13 mouse cellular contexts compared by ENCODE assay signal in genomic region chrX:139775084-139775612, GRCm38 (mm10). TPM values are rescaled to one million over a fixed set of nuclear protein-coding genes. Genes with fewer than 3 reads are reported as not detected.
A peak's percentile ranks its signal among the peaks of the same experiment; 100 is the strongest.
DNase-seq lines count a peak whose midpoint lies in the region; ATAC-seq and TF ChIP-seq lines count a peak whose summit lies in the region.
"Had no signal": no experiment of that assay in that cellular context is flagged by ENCODE, and none has a peak within 500 bp of the region (broad histone marks: within the 10 kb centered on the region; RNA-seq: fewer than 3 reads in every experiment).

No protein-coding gene starts in this region.

- no peaks in the 10 kb centered on the region for H3K27me3 ChIP-seq in G1E (ENCODE audit: insufficient read depth, low read length)

- TF ChIP-seq CTCF in G1E (IDR thresholded peaks at IDR 0.05; ENCODE audit: low read depth, low read length) = no peak

- ATAC-seq in G1E (ENCODE audit: extremely low read depth, insufficient number of reproducible peaks, low FRiP score, poor library complexity, severe bottlenecking) = no peak
- ATAC-seq in granulocyte monocyte progenitor cell, adult 5-6 weeks (replicated peaks; ENCODE audit: poor library complexity, severe bottlenecking) = peak; percentile 20

- peak overlapping the region; percentile 21; the same call in 1 of the 2 replicates for H3K4me3 ChIP-seq in G1E (ENCODE audit: low read depth, low read length)
- H3K4me3 ChIP-seq: erythroblast, embryonic 14.5 days had no signal

- no peaks in the 10 kb centered on the region for H3K36me3 ChIP-seq in G1E (replicated peaks)

- DNase-seq in kidney, postnatal 10 days = peak; percentile 19
- DNase-seq in kidney, adult 11 months = no peak
- DNase-seq in 3134 (ENCODE audit: extremely low read depth, insufficient read length, low spot score) = peak; percentile 69
- DNase-seq in G1E (ENCODE audit: low spot score) = no peak
- no peak for DNase-seq in left cerebral cortex, adult 8-10 months (ENCODE audit: low spot score in 2 of 2)
- no peak for DNase-seq in gastrocnemius, adult 18-20 months (ENCODE audit: low spot score)
- DNase-seq: cerebellum, postnatal 36 days had no signal

- no peaks in the 10 kb centered on the region for H3K9me3 ChIP-seq in G1E (replicated peaks)

- peaks cover 49% of the 10 kb centered on the region for H3K4me1 ChIP-seq in G1E (ENCODE audit: insufficient read depth, low read depth, low read length)

RNA-seq across cellular contexts. Expression of gene Ripply1, which starts 7.0 kb away (rescaled TPM):
- not detected in 2 replicates for total RNA-seq in G1E (2014; fragmentation: Nextera tagmentation)
- total RNA-seq in G1E (2017) = not detected in 2 replicates
- polyA plus RNA-seq in G1E (2012) = 0.74 and 0.92 TPM in 2 replicates
- total RNA-seq in granulocyte monocyte progenitor cell, adult 5-6 weeks (2014; fragmentation: Nextera tagmentation) = not detected in 2 replicates
- total RNA-seq in granulocyte monocyte progenitor cell, adult 5-6 weeks (2017) = not detected in 2 replicates
- total RNA-seq in left cerebral cortex, adult 8-10 months (2022) = not detected
- total RNA-seq in gastrocnemius, adult 18-20 months (2021) = not detected
- total RNA-seq: gastrocnemius, adult 8-10 months; left cerebral cortex, postnatal 4 days; megakaryocyte, adult 5-6 weeks had no signal
- polyA plus RNA-seq: erythroblast, embryonic 14.5 days; neural tube, embryonic 11.5 days had no signal

RNA-seq across cellular contexts. Expression of gene Cldn2, which starts 25.5 kb away (rescaled TPM):
- total RNA-seq in G1E (2014; fragmentation: Nextera tagmentation) (0.24 and 0.90 TPM in 2 replicates), G1E (2017) (0.11 TPM in 1 of 2 replicates, not detected in the other)
- polyA plus RNA-seq in G1E (2012) = 0.30 and 0.35 TPM in 2 replicates
- total RNA-seq in granulocyte monocyte progenitor cell, adult 5-6 weeks (2014; fragmentation: Nextera tagmentation) = not detected in 2 replicates
- total RNA-seq in granulocyte monocyte progenitor cell, adult 5-6 weeks (2017) = not detected in 2 replicates
- 1 to 10 TPM in 1 of 4 experiments, under 1 TPM in 3; 0.20 to 2.2 (median 0.34) TPM for total RNA-seq in left cerebral cortex, adult 8-10 months (2022)
- total RNA-seq in gastrocnemius, adult 18-20 months (2021) = under 1 TPM in 1 of 2 experiments, not detected in 1; 0.07 TPM
- total RNA-seq: megakaryocyte, adult 5-6 weeks had no signal
- polyA plus RNA-seq: erythroblast, embryonic 14.5 days had no signal

Comparison
In these comparisons a context has a peak if more than half of its experiments do, and no peak if none do; other contexts are left out.
1. DNase-seq: peak in kidney, postnatal 10 days (single experiment) and 3134 (single experiment); none in kidney, adult 11 months (single experiment), G1E (single experiment), left cerebral cortex, adult 8-10 months (0 of 2) and gastrocnemius, adult 18-20 months (single experiment).